Mouse (Mus musculus) urinary bladder, postnatal 36 days (tissue): ENCODE results near the gene Itgb7.
A peak's percentile ranks its signal among the peaks of the same experiment; 100 is the strongest.
"Not testable (repeated sequence)": the region's sequence is repeated elsewhere in the genome, so short reads cannot be mapped to it uniquely, and the experiment has no call there.

Source experiments
- DNase-seq, 2 experiments: peaks; one replicate each; pipeline ENCODE4 v3.0.0; 2022; ENCODE audit warnings: low spot score in 2 of 2, mixed read lengths in 1 of 2

Itgb7 gene

DNA sequence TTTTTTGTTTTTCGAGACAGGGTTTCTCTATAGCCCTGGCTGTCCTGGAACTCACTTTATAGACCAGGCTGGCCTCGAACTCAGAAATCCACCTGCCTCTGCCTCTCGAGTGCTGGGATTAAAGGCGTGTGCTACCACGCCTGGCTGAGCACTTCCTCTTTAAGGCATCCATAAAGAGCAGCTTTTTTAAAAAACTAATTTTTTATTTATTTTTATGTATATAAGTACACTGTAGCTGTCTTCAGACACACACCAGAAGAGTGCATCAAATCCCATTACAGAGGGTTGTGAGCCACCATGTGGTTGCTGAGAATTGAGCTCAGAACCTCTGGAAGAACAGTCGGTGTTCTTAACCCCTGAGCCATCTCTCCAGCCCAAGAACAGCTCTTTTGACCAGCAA is 6.1 kb downstream of the Itgb7 start:
- DNase-seq, result not testable (repeated sequence)

DNA sequence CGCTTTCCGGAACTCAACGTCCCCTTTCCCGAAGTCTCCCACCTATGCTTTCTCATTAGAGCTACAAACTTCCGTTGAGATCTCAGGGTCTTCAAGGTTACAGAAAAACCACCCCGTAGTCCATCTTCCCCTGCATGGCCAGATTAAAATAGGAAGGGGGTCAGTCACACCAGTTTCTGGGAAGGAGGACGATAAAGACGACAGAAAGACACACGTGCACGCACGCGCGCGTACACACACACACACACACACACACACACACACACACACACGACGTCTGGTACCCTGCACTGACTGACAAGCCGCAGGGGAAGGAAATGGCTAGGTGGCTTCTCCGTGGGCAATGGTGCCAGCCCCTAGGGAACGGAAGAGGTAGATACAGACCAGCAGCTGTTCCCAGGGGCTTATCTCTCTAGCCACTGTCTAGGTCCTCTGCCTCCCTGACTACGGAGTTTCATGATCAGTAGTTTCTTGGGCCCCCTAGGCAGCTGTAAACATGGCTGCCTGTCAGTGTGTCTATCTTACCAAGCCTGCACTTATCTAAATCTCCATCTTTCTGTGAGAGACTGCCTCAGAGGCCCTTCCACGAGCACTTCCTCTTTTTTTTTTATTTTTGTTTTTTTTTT is 6.6 kb downstream of the Itgb7 start:
- no peak for DNase-seq

DNA sequence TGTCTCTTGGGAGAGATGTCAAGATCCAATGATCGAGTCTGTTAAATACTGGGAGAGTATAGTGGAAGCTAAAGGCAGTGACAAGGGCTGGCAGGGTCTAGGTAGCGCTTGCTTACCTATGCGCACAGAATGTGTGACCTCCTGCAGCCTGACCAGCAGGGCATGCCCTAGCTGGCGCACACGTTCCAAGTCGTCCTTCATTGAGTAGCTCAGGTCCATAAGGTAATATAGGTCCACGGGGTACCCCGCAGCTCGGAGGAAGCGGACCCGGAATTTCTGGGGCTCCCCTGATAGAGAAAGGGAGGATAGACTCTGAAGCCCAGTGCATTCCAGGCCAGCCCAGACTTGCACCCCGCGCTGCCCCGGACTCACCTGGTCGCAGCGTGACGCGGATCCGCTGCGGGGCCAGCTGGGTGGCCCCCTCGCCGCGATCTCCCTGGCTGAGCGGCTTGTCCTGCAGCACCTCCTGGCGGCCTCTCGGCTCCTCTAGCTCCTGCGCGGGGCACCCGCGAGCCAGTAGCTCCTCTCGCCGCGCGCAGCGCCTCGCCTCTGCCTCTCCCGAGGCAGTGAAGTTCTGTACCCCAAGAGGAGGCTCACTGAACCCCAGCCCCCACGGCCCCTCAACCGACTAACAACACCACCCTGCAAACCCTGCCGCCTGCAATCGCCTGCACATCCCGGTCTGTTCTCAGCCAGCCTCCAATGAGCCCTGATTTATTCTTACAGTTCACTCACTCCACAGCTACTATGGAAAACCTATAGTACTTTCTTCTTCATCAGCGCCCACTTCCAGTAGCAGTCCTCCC is 7.4 kb downstream of the Itgb7 start:
- DNase-seq, result peak; percentile 72 to 84

DNA sequence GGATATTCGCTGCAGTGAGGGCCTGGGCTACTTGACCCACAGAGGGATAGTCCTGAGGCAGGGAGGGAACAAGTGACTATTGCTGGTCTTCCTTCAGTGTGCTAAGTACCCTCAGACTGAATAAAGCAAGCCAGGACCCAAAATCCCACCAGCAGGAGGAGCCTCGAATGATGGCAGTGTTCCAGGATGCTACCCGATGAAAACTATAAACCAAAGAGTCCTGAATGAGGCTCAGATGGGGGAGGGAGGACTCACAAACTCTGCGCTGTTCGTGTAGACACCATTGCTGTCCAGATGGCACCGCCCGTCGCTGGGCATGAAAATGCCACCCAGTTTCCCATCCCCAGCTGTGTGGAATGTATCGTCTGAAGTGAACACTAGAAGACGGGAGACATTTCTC is 9.4 kb downstream of the Itgb7 start:
- DNase-seq, result no peak

DNA sequence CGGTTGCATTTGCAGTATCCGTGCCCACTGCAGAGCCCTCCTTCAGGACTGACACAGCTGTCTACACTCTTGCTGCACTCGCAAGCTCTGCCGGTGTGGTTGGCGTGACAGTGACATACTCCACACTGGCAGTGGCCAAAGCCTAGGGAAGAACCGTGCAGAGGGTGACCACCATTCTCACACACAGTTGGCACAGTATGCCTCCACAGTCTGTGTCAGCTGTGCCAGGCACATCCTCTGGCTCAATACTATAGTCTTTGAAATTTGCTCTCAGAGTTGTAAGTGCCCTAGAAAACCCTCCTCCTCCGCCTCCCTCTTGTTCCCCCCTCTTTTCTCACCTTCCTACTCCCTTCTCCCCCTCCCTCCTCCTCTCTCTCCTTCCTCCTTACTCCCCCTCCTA is 14.4 kb downstream of the Itgb7 start:
- no peak for DNase-seq

DNA sequence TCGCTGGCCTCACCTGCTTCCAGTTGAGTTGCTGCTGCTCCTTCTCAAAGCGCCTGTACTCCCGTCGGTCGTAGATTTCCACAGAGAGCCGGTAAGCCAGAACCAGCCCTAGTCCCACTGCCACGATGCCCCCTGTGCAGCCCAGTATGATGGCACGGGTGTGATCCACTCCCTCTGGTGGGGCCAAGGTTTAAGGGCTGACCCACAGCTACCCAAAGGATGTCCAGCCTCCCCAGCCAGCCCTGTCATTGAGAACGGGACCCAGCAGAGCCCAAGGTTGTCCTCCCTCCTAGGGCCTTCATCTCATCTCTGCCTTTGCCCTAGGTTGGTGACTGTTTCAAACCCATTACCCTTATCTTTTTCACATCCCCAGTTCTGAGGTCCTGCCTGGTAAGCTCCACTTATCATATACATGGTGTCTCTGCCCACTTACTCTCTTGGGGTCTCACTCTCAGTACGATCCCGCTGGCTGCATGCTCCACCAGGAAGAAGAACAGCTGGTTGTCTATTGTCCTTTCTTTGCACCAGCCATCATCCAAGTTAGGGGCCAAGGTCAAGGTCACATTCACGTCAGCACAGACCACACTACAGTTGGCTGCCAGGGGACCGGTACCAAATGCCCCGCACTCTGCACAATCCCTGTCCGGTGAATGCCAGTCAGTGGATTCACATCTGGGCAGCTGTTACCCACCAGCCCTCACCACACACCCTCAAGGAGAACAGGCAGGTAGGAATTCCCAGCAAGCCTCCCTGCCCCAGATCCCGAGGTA is 15.1 kb downstream of the Itgb7 start:
- DNase-seq, result no peak

DNA sequence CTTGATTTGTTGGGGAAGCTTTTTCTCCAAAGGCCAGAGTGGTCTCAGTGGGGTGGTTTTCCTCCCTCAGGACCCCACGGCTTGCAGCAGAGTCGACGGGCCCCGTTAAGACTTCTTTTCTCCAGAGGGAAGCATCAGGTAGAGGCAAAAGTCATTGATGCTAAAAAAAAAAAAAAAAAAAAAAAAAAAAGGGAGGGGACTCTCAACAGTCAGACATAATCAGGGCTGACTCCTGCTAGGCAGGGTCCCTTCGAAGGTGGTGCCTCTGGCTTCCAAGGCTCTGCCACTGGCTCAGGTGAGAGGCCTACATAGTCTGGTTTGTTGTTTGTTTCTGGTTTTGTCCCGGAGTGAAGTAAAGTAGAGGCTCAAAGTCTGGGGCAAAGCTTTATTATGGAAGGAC is 16.1 kb downstream of the Itgb7 start:
- DNase-seq, result no peak

DNA sequence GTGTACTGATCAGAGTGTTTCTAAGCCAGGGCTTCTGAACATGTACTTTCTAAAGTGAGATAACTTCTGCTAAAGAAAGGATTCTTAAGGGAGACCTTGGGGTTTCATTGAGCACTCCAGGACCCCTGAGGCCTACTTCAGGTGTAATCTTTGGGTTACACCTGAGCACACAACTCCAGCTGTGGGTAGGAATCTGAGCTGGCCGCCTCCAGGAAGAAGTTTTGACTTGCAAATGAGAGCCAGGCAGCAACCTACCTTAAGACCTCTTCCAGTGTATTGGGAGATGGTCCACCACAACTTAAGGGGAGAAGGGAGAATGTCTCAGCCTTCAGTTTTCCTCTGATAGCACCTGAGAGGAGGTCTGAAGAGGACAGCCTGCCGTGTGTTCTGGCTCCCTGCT is 17.6 kb downstream of the Itgb7 start:
- no peak for DNase-seq

DNA sequence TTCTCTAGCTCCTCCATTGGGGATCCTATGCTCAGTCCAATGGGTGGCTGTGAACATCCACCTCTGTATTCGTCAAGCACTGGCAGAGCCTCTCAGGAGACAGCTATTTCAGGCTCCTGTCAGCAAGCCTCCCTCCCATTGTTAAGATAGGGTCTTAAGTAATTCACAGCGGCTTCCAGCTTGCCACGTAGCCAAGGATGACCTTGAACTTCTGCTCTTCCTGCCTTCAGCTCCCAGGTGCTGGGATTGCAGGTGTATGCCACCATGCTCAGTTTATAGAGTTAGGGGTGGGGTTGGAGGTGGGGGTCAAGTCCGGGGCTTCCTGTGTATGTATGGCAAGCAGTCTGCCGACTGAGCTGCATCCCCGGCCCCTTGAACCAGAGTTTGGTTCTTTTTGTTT is 19.8 kb downstream of the Itgb7 start:
- no peak for DNase-seq

DNA sequence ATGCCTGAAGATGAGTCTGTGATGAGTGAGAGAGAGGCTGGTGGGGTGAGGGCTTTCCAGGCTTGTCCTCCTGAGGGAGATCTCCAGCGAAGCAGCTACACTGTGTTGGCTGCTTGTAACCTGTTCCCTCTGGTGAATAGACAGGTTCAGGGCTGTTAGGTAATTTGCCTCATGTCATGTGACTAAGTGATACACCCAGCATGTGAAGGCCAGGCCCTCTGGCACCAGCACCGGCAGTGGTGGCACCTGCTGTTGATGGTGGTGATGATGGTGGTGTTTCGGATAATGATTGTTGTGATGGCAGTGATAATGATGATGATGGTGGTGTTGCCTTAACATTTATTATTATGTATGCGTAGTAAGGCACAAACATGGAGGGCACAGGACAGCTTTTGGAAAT is 20.9 kb downstream of the Itgb7 start:
- no peak for DNase-seq

DNA sequence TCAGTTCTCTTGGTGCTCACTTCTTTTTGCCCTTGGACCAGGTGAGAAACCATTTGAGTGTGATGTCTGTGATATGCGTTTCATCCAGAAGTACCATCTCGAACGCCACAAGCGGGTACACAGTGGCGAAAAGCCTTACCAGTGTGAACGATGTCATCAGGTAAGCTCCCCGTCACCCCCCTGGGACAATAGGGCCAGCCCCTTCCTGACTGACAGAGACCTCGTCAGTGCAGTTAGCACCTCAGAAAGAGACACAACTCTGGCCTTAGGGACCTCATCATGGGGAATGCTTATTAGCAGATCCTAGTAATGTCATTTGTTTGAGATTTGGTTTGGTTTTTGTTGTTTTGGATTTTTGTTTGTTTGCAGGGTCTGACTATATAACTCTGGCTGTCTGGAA is 22.6 kb downstream of the Itgb7 start:
- no peak for DNase-seq

DNA sequence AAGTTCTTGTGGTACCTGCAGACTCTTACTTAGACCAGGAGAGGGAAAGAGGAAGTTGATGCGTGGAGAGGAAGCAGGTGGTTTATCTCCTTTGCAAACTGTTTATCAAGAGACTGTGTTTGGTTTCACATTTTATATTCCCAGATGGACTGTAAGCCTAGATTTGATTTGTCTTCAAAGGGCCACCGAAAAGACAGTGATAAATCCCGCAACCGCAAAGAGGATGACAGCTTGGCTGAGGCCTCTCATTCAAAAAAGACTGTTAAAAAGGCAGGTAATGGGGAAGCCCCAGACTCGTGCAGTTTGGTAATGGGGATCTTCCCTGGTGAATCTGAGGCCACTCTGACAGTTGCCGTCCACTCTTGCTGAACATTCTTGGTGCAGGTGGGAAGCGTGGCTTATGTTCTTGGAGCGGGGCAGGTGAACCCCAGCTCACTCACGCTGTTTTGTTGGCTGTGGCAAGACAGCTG is 23.6 kb downstream of the Itgb7 start:
- no peak for DNase-seq

DNA sequence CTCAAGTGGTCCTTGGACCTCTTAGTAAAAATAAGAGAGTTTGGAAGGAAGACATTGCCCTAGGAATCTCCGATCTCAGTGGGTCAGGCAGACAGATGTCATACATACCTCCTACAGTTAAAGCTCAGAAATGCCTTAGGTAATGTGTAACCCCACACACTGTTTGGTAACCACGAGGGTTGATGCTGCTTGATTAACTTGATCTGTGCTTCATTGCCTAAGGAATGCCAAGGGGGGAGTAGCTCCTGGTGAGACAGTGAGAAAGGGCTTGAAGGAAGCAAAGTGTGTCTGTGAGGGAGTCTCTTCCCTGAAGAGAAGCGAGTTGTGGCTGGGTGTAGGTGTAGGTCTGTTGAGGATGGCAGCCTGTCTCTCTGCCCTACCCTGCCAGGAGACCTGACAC is 24.4 kb downstream of the Itgb7 start:
- no peak for DNase-seq

DNA sequence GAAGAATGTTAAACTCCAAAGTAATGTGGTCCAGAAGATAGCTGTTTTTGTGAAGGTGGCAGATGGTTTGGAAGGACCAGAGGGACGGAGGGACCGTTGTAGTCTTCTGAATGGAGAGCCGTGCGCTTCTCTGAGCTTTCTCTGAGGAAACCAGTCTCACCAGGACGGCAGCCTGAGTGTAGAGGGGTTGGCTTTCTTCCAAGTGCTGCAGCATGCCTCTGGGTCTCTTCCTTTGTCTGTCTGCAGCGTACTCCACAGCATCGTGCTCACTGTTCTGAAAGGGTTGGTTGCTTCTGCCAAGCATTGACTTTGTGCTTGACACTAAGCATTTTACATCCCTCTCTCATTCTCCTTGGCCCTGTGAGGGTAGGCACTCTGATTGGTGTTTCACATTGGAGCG is 26.0 kb downstream of the Itgb7 start:
- no peak for DNase-seq

DNA sequence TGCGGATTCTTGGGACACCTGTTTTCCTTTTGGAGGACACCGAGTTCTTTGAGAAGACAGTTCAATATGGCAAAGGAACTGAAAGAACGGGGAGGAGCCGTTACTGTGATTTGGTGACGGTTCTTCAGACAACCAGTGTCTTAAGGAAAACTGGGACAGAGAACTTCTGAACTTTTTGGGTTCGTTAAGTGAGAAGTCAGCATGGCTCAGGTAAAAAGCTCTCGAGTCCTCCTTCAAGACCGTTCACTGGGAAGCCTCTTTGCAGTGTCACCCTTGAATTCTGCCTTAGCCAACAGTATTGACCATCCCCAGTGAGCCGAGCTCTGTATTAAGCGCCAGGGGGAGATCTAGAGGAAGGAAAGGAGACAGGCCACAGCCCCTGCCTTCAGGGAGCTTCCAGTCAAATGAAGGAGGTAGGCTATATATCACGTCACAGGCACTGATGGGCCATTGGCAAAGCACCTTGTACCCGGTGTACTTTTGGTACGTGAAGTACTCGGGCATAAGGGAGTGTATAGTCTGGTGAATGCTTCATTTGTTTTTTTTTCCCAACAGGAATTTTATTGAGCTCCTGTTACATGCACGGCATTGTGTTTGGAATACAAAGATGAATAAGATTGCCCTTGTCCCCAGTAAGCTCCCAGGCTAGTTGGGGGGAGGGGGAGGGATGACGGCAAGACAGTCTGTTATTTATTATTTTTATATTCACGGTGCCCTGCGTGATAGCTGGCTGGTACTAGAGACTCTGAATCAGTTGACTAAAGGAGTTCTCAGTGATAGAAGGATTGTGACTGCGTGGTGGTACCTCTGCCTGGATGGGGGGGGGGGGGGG is 26.9 kb downstream of the Itgb7 start, which contains the start of gene Csad:
TSS of gene Csad (minus strand) at position 51 of the 832 bp plus-strand sequence.
- no peak for DNase-seq

DNA sequence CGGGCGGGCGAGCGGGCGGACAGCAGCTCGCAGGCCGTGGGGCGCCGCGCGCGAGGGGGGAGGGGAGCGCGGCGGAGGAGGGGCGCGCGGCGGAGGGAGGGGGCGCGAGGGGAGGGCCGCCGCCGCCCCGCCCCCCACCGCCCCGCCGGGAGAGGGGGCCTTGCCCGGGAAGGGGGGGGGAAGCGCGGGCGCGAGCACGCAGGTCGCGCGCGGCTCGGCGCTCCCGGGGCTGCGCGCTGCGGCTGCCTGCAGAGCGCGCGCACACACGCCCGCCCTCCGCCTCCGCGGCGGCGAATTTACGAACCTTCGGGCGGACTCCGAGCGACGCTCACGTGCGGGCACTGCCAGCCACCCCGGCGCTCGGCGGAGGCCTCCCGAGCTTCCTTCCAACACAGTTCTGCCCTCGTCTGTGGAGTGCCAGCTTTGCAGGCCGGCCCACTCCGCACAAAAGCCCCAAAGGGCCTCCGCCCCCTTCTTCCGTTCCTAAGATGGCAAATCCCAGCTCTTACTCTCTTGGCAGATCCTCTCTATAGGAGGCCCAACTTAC is 27.8 kb downstream of the Itgb7 start:
- peak; percentile 50 to 63 for DNase-seq

DNA sequence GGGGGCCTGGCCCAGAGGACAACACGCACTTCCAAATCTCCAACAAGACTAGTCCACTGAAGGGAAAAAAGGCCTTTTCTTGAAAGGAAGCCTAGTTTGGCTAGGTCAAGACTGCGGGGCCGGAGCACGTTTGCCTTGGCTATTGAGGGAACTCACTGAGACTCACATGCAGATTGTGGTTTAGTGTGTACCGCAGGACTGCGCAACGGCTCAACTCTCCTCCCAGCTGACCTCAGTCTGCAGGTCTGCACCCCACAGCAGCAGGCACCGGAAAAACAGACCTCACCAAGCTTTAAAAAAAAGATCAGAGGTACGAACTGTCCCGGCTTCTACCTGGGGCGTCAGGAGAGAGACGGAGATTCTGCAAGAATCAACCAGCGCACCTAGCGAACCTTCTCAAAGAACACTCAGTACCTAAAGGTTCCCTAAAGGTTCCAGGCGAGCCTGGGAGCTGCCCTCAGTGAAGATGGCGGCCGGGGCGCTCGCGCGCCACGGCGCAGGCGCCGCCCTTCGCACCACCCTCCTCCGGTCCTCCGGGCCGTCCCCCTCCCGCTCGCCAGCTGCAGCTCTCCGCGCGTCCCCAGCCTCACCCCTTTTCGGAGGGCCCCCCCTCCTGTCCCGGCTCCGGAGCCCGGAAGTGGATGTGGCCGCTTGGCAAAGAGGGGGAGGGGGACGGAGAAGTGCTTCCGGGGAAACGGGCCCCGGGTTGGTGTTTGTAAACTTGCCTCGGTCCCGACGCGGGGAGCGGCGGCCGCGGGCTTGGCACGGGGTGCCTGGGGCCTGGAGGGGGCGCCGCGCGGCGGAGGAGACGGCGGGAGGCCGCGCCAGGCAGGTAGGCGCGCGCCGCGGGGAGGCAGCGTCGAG is 28.5 kb downstream of the Itgb7 start, which contains the start of gene Zfp740:
TSS of gene Zfp740 (plus strand) at position 279 of the 864 bp plus-strand sequence.
- peak; percentile 89 to 95 for DNase-seq

DNA sequence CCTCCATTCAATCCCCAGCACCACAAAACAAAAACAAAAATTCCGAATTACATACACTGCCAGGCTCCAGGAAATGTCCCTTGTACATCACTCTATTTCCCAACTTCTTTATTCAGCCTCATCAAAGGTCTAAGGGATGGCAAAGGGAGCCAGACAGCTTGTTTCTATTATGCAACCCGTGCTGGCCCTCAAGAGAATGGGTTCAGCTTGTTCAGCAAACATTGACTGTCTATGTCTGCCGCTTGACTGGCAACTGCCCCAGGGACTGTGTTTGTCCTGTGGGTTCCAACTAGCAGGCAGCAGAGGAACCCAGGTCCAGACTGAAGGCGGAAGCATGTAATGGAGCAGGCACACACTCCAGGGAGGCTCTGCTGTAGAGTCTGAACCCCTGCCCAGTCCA is 32.9 kb downstream of the Itgb7 start:
- peak in 1 of 2 experiments; percentile 39 for DNase-seq

DNA sequence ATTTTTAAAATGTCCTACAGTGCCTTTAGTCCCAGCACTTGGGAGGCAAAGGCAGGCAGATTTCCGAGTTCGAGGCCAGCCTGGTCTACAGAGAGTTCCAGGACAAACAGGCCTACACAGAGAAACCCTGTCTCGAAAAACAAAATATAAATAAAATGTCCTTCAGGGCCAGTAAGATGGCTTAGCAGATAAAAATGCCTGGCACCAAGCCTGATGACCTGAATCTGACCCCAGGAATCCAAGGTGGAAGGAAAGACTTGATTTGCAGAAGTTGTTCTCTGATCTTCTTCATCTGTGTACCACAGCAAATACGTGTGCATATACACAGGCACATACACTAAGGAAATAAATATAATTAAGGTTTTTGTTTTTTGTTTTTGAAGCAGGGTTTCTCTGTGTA is 36.4 kb downstream of the Itgb7 start:
- DNase-seq, result no peak

DNA sequence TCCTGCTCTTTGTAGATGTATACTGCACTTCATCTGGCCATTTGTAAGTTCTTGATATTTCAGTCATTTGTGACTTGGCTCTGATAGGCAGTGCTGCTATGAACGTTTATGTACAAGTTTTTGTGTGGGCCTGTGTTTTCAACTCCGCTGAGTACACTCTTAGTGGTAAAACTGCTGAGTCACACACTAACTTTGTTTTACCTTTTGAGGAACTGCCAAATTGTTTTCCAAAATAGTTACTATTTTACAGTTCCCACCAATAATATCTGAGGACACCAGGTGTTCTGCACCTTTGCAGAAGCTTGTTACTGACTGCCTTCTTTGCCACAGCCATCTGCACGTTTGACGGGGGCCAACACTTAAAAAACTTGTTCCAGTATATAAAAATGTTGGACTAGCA is 37.3 kb downstream of the Itgb7 start:
- no peak for DNase-seq
